Mouse (Mus musculus): Measurements from ENCODE around the gene Plg. TPM values are rescaled to one million over a fixed set of nuclear protein-coding genes. Genes with fewer than 3 reads are reported as not detected.

The Plg gene
- polyA plus RNA-seq, 1 experiment from 2014 or later = 0.10 TPM

GRCm38 (mm10) chr17:12427156-12427555 is 48.7 kb downstream of the Plg start:
- H3K9me3 ChIP-seq (replicated peaks) = no peaks in the 10 kb centered on the region
- H3K36me3 ChIP-seq = no peaks in the 10 kb centered on the region
- ATAC-seq (ENCODE audit: low FRiP score) = no peak
- peaks cover 4% of the 10 kb centered on the region for H3K4me1 ChIP-seq
- H3K9ac ChIP-seq (replicated peaks) = no peak overlapping the region
- H3K4me2 ChIP-seq = no peak overlapping the region
- 34% methylated on average over 3 of the region's 3 CpGs for WGBS
- no peaks in the 10 kb centered on the region for H3K27me3 ChIP-seq (replicated peaks)
- no peak overlapping the region for H3K4me3 ChIP-seq (replicated peaks)
- no peak overlapping the region for H3K27ac ChIP-seq (replicated peaks)

DNA sequence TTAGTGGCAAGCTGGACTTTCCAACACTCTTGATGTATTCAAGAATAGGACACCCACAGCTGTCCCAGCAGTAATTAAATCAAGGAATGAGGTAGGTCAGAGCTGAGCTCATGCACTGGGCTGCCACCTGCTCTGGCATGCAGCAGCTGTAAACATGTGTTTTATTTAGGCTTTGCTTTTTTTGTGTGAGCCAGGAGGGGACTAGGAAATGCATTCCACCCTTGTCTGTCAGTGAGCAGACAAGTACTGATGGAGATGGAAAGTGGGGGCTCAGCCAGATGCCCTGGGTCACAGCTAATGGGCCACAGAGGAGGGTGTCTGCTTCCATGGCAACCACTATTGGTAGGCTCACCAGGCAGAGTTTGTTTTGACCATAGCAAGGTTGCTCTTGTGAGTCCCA is 50.0 kb downstream of the Plg start:
- Histone ChIP-seq H3K4me3 (replicated peaks) (no peak overlapping the region), H3K36me3 (no peaks in the 10 kb centered on the region), H3K27ac (replicated peaks) (no peak overlapping the region), H3K9me3 (replicated peaks) (no peaks in the 10 kb centered on the region), H3K4me2 (no peak overlapping the region), H3K27me3 (replicated peaks) (no peaks in the 10 kb centered on the region), H3K9ac (replicated peaks) (no peak overlapping the region), H3K4me1 (peaks cover 4% of the 10 kb centered on the region)
- ATAC-seq (ENCODE audit: low FRiP score) = peak; percentile 53; the same call in 1 of the 2 replicates

DNA sequence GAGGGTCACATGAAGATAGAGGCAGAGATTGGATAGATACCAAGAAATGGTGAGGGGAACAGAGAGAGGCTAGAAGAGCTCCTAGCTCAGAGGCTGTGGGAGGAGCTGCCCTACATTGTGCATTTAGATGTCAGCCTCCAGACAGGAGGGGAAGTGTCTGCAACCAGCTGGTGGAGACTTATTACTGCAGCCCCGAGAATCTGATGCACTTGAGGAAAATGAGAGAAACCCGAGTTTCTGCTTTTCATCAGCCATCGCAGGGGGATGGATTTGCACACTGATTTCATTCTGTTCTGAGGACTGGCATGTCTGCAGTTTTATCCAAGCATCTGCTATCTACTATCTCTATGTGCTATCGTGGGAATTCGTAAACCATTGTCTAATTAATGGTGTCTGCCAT is 53.3 kb downstream of the Plg start:
- Histone ChIP-seq H3K4me2 (no peak overlapping the region), H3K4me1 (peaks cover 4% of the 10 kb centered on the region), H3K9me3 (replicated peaks) (no peaks in the 10 kb centered on the region), H3K36me3 (no peaks in the 10 kb centered on the region), H3K27ac (replicated peaks) (0 out of 2 replicates have a peak overlapping the region, but pooled peaks have one; percentile 23), H3K9ac (replicated peaks) (no peak overlapping the region), H3K27me3 (replicated peaks) (no peaks in the 10 kb centered on the region), H3K4me3 (replicated peaks) (no peak overlapping the region)
- WGBS = 70% methylated on average over 5 of the region's 5 CpGs
- ATAC-seq (ENCODE audit: low FRiP score) = no peak; the same call in 1 of the 2 replicates

GRCm38 (mm10) chr17:12437771-12438170 is 59.4 kb downstream of the Plg start:
- Histone ChIP-seq H3K9me3 (replicated peaks) (no peaks in the 10 kb centered on the region), H3K27me3 (replicated peaks) (no peaks in the 10 kb centered on the region), H3K4me2 (no peak overlapping the region), H3K36me3 (no peaks in the 10 kb centered on the region), H3K4me1 (no peaks in the 10 kb centered on the region), H3K27ac (replicated peaks) (no peak overlapping the region), H3K4me3 (replicated peaks) (no peak overlapping the region), H3K9ac (replicated peaks) (no peak overlapping the region)
- 90% methylated on average over 10 of the region's 10 CpGs for WGBS
- ATAC-seq (ENCODE audit: low FRiP score) = no peak

DNA sequence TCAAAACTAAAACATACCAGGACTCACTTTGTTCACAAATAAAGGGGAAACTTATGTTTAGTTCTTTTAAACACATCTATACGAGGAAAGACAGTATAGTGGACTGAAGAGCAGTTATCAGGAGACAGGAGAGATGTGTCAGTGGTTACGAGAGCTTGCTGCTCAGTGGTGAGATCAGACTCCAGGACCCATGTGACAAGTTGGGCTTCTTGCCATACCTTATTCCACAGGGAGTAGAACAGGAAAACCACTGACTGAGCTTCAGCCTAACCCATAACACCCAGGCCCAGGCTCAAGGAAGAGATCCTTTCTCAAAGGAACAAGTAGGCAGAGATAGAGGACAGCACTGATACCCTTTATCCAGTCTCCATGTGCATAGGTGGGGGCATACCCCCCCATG is 66.2 kb downstream of the Plg start:
- ATAC-seq (ENCODE audit: low FRiP score) = no peak
- 77% methylated on average over 2 of the region's 2 CpGs for whole genome bisulfite sequencing

GRCm38 (mm10) chr17:12451234-12451633 is 72.8 kb downstream of the Plg start:
- Histone ChIP-seq H3K27me3 (replicated peaks) (no peaks in the 10 kb centered on the region), H3K9ac (replicated peaks) (no peak overlapping the region), H3K4me2 (no peak overlapping the region), H3K9me3 (replicated peaks) (no peaks in the 10 kb centered on the region), H3K4me1 (peaks cover 4% of the 10 kb centered on the region; the same call in 1 of the 2 replicates), H3K27ac (replicated peaks) (no peak overlapping the region), H3K4me3 (replicated peaks) (no peak overlapping the region), H3K36me3 (no peaks in the 10 kb centered on the region)
- ATAC-seq (ENCODE audit: low FRiP score) = no peak
- WGBS = 60% methylated on average over 4 of the region's 4 CpGs

More for the DNA sequence above, 66.2 kb downstream of the Plg start:
- H3K36me3 ChIP-seq = no peaks in the 10 kb centered on the region
- H3K9me3 ChIP-seq (replicated peaks) = no peaks in the 10 kb centered on the region
- H3K9ac ChIP-seq (replicated peaks) = no peak overlapping the region
- H3K4me3 ChIP-seq (replicated peaks) = no peak overlapping the region
- no peaks in the 10 kb centered on the region for H3K4me1 ChIP-seq
- no peak overlapping the region for H3K27ac ChIP-seq (replicated peaks)
- no peaks in the 10 kb centered on the region for H3K27me3 ChIP-seq (replicated peaks)
- H3K4me2 ChIP-seq = no peak overlapping the region

GRCm38 (mm10) chr17:12452862-12453531 is 74.6 kb downstream of the Plg start:
- Histone ChIP-seq H3K9me3 (replicated peaks) (no peaks in the 10 kb centered on the region), H3K4me1 (peaks cover 4% of the 10 kb centered on the region; the same call in 1 of the 2 replicates), H3K27ac (replicated peaks) (no peak overlapping the region), H3K4me2 (no peak overlapping the region), H3K27me3 (replicated peaks) (no peaks in the 10 kb centered on the region), H3K9ac (replicated peaks) (no peak overlapping the region), H3K4me3 (replicated peaks) (no peak overlapping the region), H3K36me3 (no peaks in the 10 kb centered on the region)
- no peak for ATAC-seq (ENCODE audit: low FRiP score)
- 82% methylated on average over 11 of the region's 11 CpGs for WGBS

GRCm38 (mm10) chr17:12453691-12454090 is 75.3 kb downstream of the Plg start:
- H3K9me3 ChIP-seq (replicated peaks) = no peaks in the 10 kb centered on the region
- H3K9ac ChIP-seq (replicated peaks) = no peak overlapping the region
- 89% methylated on average over 6 of the region's 6 CpGs for WGBS
- no peak overlapping the region for H3K27ac ChIP-seq (replicated peaks)
- H3K36me3 ChIP-seq = no peaks in the 10 kb centered on the region
- H3K4me1 ChIP-seq = peaks cover 4% of the 10 kb centered on the region; the same call in 1 of the 2 replicates
- no peak overlapping the region for H3K4me2 ChIP-seq
- H3K27me3 ChIP-seq (replicated peaks) = no peaks in the 10 kb centered on the region
- ATAC-seq (ENCODE audit: low FRiP score) = no peak
- H3K4me3 ChIP-seq (replicated peaks) = no peak overlapping the region

DNA sequence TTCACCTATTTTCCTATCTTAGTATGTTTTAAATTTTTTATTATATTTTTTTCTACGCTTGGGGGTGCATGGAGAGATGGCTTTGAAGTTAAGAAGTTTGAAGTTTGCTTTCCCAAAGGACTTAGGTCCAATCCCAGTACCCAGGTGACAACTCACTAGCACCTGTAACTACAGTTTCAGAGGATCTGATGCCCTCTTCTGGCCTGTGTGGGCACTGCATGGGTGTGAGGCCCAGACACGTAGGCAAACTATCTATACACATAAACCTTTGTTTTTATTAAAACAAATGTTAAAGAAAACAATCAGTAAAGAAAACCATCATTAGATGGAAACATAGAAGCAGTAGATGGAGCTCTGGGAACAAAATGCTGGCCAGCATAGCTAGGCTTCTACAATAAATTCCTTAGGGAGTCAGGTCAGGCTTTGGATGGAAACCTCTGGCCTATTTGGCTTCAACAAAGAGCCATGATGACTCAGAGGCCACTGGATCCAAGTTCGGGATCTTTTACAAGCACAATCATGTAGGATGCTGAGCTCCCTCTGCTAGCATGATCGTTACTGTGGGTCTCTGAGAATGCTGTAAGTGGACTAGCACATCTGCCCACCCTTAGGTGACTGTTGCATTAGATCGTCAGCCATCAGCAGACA is 76.9 kb downstream of the Plg start:
- H3K36me3 ChIP-seq = no peaks in the 10 kb centered on the region

DNA sequence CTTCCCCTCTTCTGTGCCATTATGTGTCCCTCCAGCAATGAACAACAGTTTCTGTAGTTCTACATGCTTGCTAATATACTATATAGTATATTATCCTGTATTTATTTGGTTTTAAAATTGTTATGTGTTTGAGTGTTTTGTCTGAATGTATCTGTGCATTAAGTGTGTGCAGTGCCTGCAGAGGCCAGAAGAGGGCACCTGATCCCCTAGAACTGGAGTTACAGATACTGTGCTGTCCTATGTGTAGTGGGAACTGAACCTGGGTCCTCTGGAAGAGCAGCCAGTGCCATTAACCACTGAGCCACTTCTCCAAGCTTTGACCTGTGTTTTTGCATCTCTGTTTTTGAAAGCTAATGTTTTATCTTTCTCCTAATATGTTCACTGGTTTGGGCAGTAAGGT is 82.8 kb downstream of the Plg start:
- H3K4me1 ChIP-seq = no peaks in the 10 kb centered on the region
- no peaks in the 10 kb centered on the region for H3K36me3 ChIP-seq
- ATAC-seq (ENCODE audit: low FRiP score) = no peak
- H3K9me3 ChIP-seq (replicated peaks) = no peaks in the 10 kb centered on the region
- H3K4me2 ChIP-seq = no peak overlapping the region
- no peak overlapping the region for H3K4me3 ChIP-seq (replicated peaks)
- H3K27me3 ChIP-seq (replicated peaks) = no peaks in the 10 kb centered on the region
- no peak overlapping the region for H3K9ac ChIP-seq (replicated peaks)
- no peak overlapping the region for H3K27ac ChIP-seq (replicated peaks)

More for the DNA sequence above, 76.9 kb downstream of the Plg start:
- Histone ChIP-seq H3K4me1 (peaks cover 4% of the 10 kb centered on the region; the same call in 1 of the 2 replicates), H3K4me3 (replicated peaks) (no peak overlapping the region), H3K9me3 (replicated peaks) (no peaks in the 10 kb centered on the region), H3K27me3 (replicated peaks) (no peaks in the 10 kb centered on the region), H3K9ac (replicated peaks) (no peak overlapping the region), H3K27ac (replicated peaks) (no peak overlapping the region), H3K4me2 (no peak overlapping the region)
- 82% methylated on average over 5 of the region's 5 CpGs for WGBS
- no peak for ATAC-seq (ENCODE audit: low FRiP score)

DNA sequence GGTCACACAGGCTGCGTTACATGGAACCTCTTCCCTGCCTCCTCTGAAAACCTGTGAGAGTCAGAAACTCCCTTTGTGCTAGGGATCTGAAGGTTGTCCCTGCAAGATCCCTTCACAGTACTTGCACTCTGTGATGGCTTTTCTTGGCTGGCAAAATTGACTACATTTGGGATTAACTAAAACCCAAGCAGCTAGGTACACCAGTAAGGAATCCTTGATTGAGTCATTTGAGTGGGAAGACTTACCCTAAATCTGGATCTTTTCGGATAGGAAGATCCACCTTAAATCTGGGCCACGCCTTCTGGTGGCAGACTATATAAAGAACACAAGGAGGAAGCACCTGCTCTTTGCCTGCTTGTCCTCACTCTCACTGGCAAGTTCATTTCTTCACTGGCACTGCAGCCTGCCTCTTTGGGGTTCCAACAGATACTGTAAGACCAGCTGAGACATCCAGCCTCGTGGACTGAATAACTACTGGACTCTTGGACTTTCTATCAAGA is 88.1 kb downstream of the Plg start:
- Histone ChIP-seq H3K4me1 (no peaks in the 10 kb centered on the region), H3K9ac (replicated peaks) (no peak overlapping the region), H3K4me2 (no peak overlapping the region), H3K36me3 (no peaks in the 10 kb centered on the region), H3K27ac (replicated peaks) (no peak overlapping the region), H3K4me3 (replicated peaks) (no peak overlapping the region), H3K27me3 (replicated peaks) (no peaks in the 10 kb centered on the region), H3K9me3 (replicated peaks) (no peaks in the 10 kb centered on the region)
- ATAC-seq (ENCODE audit: low FRiP score) = no peak
- 78% methylated on average over 4 of the region's 4 CpGs for WGBS

DNA sequence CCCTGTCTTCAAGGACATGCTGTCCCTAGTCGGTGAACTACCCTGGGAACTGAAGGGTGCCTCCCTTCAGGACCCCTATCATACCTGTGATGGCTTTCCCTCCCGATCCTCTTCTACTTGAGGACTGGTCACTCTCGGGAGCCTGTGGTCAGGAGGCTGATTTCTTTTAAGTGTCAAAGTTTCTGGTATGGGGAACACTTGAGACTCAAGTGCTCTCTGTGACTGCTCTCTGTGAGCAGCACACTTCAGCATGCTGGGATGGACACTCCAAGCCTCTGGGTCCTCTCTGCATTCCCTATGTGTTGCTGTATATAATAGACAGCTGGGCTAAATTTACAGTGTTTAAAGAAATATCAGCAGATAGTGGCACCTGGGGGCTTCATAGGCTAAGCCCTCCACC is 89.2 kb downstream of the Plg start:
- no peak overlapping the region for H3K27ac ChIP-seq (replicated peaks)
- no peak for ATAC-seq (ENCODE audit: low FRiP score)
- no peaks in the 10 kb centered on the region for H3K27me3 ChIP-seq (replicated peaks)
- WGBS = 85% methylated on average over 3 of the region's 3 CpGs
- no peak overlapping the region for H3K9ac ChIP-seq (replicated peaks)
- H3K4me2 ChIP-seq = no peak overlapping the region
- H3K4me3 ChIP-seq (replicated peaks) = no peak overlapping the region
- no peaks in the 10 kb centered on the region for H3K36me3 ChIP-seq
- no peaks in the 10 kb centered on the region for H3K4me1 ChIP-seq
- H3K9me3 ChIP-seq (replicated peaks) = no peaks in the 10 kb centered on the region
